Mouse (Mus musculus) erythroblast, adult 5-6 weeks (primary cell): Measurements from ENCODE around the gene Calu. TPM values are rescaled to one million over a fixed set of nuclear protein-coding genes. Genes with fewer than 3 reads are reported as not detected.
A peak's percentile ranks its signal among the peaks of the same experiment; 100 is the strongest.
"Not testable (repeated sequence)": the region's sequence is repeated elsewhere in the genome, so short reads cannot be mapped to it uniquely, and the experiment has no call there.

ENCODE experiments used
- ATAC-seq: replicated peaks from 2 replicates; pipeline ENCODE4 v1.8.0; 2016; ENCODE audit warnings: moderate number of reproducible peaks, mild to moderate bottlenecking, moderate TSS enrichment, inconsistent platforms; ENCODE audit not compliant: poor library complexity, low FRiP score, severe bottlenecking
- total RNA-seq, 2 experiments: library from RNA; stranded (forward) in 1 of 2; stranded (reverse) in 1 of 2; fragments of 150-400 nt in 1 of 2; fragments of 200-764, 138-1000 nt in 1 of 2; gene quantifications; 2 replicates each; pipeline versions ENCODE4 v1.2.3 to v1.2.4; 2015 to 2017; ENCODE audit warnings: low replicate concordance in 2 of 2

Calu gene
- total RNA-seq, 2 experiments from 2014 or later: 23.1 to 34.1 TPM

DNA sequence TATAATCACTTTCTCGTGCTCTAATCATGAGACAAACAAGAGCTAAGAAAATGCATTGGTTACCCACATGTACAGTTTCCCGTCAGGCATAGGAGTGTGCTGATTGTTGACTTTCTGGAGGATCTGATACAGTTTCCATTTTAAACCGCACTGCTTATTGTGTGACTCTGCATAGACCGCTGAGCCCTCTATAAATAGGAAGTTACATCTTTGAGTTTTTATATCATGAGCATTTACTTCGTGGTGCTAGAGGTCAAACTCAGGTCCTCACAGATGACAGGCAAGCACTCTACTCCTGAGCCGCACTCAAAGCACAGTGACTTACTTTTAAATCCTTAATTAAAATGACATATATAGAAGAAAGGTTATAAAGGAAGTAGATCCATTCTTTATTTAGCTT lies 12.3 kb downstream of the Calu start:
- no peak for ATAC-seq

DNA sequence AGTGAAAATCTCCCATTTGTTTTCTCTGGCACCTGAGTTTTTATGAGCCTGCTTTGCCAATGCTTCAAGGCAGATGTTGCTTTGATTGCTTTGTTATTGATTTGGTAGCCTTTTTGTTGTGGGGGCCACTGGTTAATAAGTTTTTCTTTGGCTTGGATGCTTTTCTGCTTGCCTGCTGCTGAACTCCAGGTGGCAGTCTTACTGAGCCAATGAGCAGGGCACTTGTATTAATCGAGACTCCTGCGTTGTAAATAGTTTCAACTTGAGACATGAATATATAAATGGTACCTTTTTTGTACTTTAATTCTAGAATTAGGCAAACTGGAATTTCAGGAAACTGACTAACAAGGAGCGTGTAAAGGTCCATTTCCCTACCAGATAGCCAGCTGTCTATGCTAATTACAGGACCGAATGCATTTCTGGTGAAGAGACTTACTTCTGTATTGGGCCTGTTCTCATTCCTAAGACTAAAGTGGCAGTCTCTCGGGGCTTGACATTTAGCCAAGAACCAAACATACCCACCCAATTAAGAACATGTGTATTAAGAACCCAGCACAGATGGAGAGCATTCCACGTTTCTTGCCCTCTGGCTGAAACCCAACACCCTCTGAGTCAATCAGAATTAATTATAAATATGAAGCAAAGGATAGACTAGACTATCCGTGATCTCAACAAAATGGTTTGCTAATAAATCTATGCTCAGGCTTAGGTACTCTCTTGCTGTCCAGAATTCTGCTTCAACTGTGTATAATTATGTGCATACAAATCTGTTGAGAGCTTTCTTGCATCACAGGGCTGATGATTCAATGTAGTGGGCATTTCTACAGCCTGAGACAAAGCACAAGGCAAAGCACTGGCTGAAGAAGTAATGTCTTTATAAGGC lies 14.6 kb downstream of the Calu start:
- ATAC-seq: no peak

DNA sequence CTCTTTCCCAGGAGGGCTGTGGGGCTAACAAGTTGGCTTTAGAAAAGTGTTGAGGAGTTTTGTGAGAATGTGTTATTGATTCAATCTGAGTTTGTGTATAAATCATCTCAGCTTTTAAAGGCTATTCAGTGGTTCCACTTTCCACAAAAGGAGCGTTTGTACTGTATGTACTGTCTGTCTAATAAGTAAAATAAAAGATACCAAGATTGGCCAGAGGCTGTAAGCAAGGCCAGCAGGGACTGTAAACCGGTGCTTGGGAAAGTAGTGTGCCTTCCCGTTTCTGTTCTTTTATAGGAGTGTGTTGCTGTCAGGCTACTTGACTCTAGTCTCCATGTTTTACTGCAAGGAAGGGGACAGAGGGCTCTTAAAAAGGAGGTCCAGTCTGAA lies 15.3 kb downstream of the Calu start:
- ATAC-seq: no peak

DNA sequence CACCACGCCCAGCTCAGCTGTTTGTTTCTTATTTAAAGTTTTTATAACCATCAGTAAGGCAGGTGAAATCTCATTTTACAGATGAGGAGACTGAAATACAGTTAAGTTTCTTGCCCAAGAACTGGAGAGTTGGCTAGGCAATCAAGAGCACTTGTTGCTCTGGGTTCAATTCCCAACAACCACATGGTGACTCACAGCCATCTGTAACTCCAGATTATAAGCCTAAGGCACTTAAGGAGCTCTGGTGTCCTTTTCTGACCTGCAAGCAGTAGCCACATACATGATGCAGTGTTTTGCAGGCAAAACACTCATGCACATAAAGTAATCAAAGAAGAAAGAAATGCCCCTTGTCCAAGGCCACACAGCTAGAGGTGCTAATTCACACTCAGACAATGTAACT lies 17.4 kb downstream of the Calu start:
- no peak for ATAC-seq

DNA sequence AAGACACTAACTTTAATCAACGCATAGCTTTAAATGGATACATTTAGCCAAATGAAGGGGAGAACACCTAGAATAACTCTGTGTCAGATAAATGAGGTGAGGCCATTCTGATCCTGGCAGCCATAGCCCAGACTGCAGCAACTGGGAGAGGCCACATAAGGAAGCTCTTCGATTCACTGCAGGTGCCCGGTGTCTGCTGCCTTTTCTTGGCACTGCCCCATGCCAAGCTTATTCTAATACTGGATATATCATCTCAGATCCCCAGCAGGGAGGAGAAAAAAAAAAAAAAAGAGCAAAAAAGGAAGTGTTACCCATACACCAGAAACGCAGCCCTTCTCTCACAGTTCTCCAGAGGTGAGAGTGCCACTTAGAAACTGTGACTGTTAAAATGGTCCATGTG lies 29.5 kb downstream of the Calu start:
- ATAC-seq: no peak

DNA sequence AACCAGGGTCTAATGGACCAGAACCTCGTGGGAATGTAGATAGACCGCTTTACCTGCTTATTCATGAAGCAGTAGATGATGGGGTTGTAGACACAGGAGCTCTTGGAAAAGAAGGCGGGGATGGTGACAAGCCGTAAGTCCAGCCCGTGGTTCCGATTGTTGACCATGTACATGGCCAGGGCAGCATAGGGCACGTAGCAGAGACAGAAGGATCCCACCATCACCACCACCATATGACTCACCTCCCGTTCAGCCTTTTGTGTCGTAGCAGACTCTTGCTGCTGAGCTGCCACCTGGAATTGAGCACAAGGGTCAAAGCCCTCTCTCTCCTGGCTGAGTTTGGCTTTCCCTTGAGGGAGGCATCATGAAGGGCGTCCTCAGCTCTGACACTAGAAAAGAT lies 30.8 kb downstream of the Calu start:
- ATAC-seq: no peak

GRCm38 (mm10) chr6:29379954-29380353 lies 32.1 kb downstream of the Calu start:
- no peak for ATAC-seq

GRCm38 (mm10) chr6:29382442-29382841 lies 34.6 kb downstream of the Calu start:
- ATAC-seq: no peak

GRCm38 (mm10) chr6:29388052-29388518 lies 40.2 kb downstream of the Calu start, which contains the start of gene Opn1sw:
Opn1sw (minus strand) TSS chr6:29388468.
- peak; percentile 78 for ATAC-seq

DNA sequence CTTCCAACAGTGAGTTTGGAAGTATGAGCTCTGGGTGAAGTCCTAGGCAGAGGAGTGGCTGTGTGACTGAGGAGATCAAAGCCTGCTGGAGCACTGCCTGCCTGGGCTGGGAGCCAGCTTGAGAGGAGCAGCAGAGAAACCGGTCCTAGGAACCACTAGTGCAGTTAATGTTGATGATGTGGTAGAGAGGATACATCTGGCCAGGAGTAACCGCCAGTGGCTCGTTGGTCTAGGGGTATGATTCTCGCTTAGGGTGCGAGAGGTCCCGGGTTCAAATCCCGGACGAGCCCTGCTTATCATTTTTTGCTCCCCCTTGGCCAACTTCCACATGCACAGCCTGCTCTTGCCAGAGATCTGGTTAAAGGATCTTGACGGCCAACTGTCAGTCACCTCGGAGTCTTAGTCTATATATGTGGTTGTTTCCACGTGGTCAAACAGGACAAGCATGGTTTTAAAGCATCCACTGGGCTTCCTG lies 40.8 kb downstream of the Calu start:
- ATAC-seq: no peak; the same call in 1 of the 2 replicates

DNA sequence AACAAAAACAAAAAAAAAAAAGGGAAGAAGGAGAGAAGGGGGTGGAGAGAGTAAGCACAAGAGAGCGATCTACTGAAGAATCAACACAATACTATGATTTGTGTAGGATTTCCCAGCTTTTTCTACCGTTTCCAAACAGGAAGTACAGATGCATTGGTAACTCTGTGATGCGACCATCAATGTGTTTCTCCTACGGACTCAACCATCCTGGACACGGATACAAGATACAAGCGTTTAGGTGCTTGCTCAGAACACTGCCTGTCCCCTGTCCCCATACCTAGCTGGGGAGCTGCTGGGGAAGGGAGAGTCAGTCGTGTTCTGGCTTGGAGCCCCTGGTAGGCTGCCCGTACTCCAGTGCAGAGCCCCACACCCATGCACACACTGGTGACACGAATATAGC lies 41.6 kb downstream of the Calu start:
- no peak for ATAC-seq

- not testable (repeated sequence) for ATAC-seq
These were observed 42.6 kb downstream of the Calu start for GRCm38 (mm10) chr6:29390500-29390899.

- not testable (repeated sequence) for ATAC-seq
These were observed 43.4 kb downstream of the Calu start for GRCm38 (mm10) chr6:29391241-29391640.

DNA sequence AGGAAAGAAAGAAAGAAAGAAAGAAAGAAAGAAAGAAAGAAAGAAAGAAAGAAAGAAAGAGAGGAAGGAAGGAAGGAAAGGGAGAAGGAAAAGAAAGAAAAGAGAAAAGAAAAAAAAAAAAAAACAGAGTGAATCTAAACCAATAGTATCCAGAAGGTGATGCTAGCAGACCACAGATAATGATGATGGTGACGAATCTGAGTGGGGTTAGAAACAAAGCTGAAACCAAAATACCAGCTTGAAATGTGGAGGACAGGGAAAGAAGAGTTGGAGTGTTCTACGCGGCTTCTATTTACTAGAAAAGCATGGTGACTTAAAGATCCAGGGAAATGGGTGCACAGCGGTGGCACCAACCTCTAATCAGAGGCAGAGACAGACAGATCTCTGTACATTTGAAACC lies 43.9 kb downstream of the Calu start:
- no peak for ATAC-seq

GRCm38 (mm10) chr6:29394286-29394685 lies 46.4 kb downstream of the Calu start:
- ATAC-seq: no peak

GRCm38 (mm10) chr6:29395910-29396713 lies 48.2 kb downstream of the Calu start, which contains the start of gene Ccdc136:
Ccdc136 (plus strand) TSS chr6:29396309.
- no peak for ATAC-seq

GRCm38 (mm10) chr6:29396714-29397540 lies 49.1 kb downstream of the Calu start:
- no peak for ATAC-seq

DNA sequence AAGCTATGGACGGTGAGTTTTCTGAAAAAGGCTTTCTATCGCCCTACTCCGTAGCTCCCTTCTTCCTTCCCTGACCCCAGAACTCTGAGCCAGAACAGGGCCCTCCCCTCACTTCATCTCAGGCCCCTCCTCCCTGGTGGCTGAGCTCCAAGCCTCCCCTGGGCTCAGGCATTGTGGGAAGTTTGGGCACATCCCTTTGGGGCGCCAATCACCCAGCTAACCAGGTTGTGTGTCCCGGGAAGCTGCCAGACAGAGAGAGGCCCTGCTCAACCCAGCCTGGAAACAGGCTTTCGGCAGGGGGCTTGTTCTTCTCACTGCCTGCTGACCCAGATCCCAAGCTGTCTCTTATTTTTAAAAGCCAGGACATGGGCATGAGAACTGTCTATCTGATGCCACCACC lies 49.7 kb downstream of the Calu start:
- ATAC-seq: no peak

DNA sequence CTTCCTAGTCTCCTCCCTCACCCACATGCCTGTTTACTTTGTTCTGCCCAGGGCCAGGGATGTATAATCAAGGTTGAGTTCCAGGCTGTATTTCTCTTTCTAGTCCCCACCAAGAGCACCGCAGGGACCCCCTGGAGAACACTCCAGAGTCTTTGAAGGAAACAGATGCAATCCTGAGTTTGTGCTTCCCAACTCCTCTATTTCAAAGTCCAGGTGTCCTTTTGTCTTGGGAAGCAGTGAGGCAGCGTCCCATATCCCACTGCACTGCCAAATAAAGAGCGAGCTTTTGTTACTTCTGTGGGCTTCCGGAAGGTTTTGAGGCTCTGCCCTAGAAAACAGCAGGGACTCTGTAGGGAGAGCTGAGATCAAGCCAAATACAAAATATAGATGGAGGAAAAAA lies 52.0 kb downstream of the Calu start:
- ATAC-seq: no peak
